Mouse (Mus musculus) kidney, embryonic 16.5 days (tissue): ENCODE data around the gene Kcnq1. TPM values are rescaled to one million over a fixed set of nuclear protein-coding genes. Genes with fewer than 3 reads are reported as not detected.

Experiments
- ATAC-seq: fragments of 200-750 bp; cut with Nextera tagmentation; 2 replicates; pipeline ENCODE4 v1.8.0; 2017; ENCODE audit warnings: moderate TSS enrichment; ENCODE audit not compliant: low FRiP score, low TSS enrichment
- H3K27ac ChIP-seq: fragments of 300-500 bp; sonication (generic); 2 replicates; pipeline ENCODE4 v1.5.1; 2014; ENCODE audit warnings: low read length
- H3K27me3 ChIP-seq: fragments of 300-500 bp; sonication (generic); 2 replicates; pipeline ENCODE4 v1.6.1; 2014; ENCODE audit warnings: low read length, control low read depth, mixed read lengths; ENCODE audit not compliant: insufficient read depth
- H3K36me3 ChIP-seq: fragments of 300-500 bp; sonication (generic); 2 replicates; pipeline ENCODE4 v1.6.1; 2014; ENCODE audit warnings: low read length, control low read depth, mixed read lengths; ENCODE audit not compliant: insufficient read depth
- H3K4me1 ChIP-seq: fragments of 300-500 bp; sonication (generic); 2 replicates; pipeline ENCODE4 v1.6.1; 2014; ENCODE audit warnings: low read length, control low read depth, mixed read lengths; ENCODE audit not compliant: insufficient read depth
- H3K4me2 ChIP-seq: fragments of 300-500 bp; sonication (generic); replicated peaks from 2 replicates; pipeline ENCODE4 v1.6.1; 2014; ENCODE audit warnings: low read depth, low read length
- H3K4me3 ChIP-seq: fragments of 300-500 bp; sonication (generic); 2 replicates; pipeline ENCODE4 v1.5.1; 2014; ENCODE audit warnings: mild to moderate bottlenecking, low read length
- H3K9ac ChIP-seq: fragments of 300-500 bp; sonication (generic); replicated peaks from 2 replicates; pipeline ENCODE4 v1.6.1; 2014; ENCODE audit warnings: low read length
- H3K9me3 ChIP-seq: fragments of 300-500 bp; sonication (generic); 2 replicates; pipeline ENCODE4 v1.6.1; 2016; ENCODE audit warnings: low read length, control low read depth
- WGBS: fragments of 180-500 bp; shearing (Covaris S2); extraction: QIAGEN DNeasy Blood & Tissue Kit; methylation state at CpG from one replicate; pipeline ENCODE4 v1.1.7; 2014; 5-methylcytosine and 5-hydroxymethylcytosine counted together
- polyA plus RNA-seq: library from polyadenylated mRNA; unstranded; fragments of >200 nt; fragmentation: Nextera tagmentation; extraction: Ambion mirVana; gene quantifications from 2 replicates; pipeline ENCODE4 v1.2.1, GENCODE M21; 2015

Gene Kcnq1
- polyA plus RNA-seq, 1 experiment from 2014 or later = 9.8 TPM

- Histone ChIP-seq H3K4me1 (peaks cover 6% of the 10 kb centered on the region), H3K27ac (no peak overlapping the region), H3K4me3 (no peak overlapping the region), H3K9ac (no peak overlapping the region), H3K27me3 (no peaks in the 10 kb centered on the region), H3K36me3 (no peaks in the 10 kb centered on the region), H3K4me2 (no peak overlapping the region), H3K9me3 (no peaks in the 10 kb centered on the region)
- peak; percentile 60; the same call in 1 of the 2 replicates for ATAC-seq
- 71% methylated on average over 4 of the region's 4 CpGs for WGBS
Observed at GRCm38 (mm10) chr7:143419585-143420160, 313.5 kb downstream of the Kcnq1 start.

- Histone ChIP-seq H3K9me3 (no peaks in the 10 kb centered on the region), H3K4me2 (no peak overlapping the region), H3K4me3 (no peak overlapping the region), H3K27ac (no peak overlapping the region), H3K4me1 (peaks cover 4% of the 10 kb centered on the region; the same call in 1 of the 2 replicates), H3K9ac (no peak overlapping the region), H3K36me3 (no peaks in the 10 kb centered on the region), H3K27me3 (no peaks in the 10 kb centered on the region)
- WGBS = 50% methylated on average over 23 of the region's 23 CpGs
- peak; percentile 35; the same call in 1 of the 2 replicates for ATAC-seq
Observed at GRCm38 (mm10) chr7:143428142-143428813, 322.1 kb downstream of the Kcnq1 start.

- H3K4me3 ChIP-seq = no peak overlapping the region
- WGBS = 48% methylated on average over 2 of the region's 2 CpGs
- 0 out of 2 replicates have a peak, but pooled peaks have one; percentile 8 for ATAC-seq
- H3K4me2 ChIP-seq = no peak overlapping the region
- H3K9me3 ChIP-seq = no peaks in the 10 kb centered on the region
- H3K27ac ChIP-seq = no peak overlapping the region
- H3K4me1 ChIP-seq = peaks cover 4% of the 10 kb centered on the region; the same call in 1 of the 2 replicates
- H3K36me3 ChIP-seq = no peaks in the 10 kb centered on the region
- no peak overlapping the region for H3K9ac ChIP-seq
- no peaks in the 10 kb centered on the region for H3K27me3 ChIP-seq
Observed at GRCm38 (mm10) chr7:143428814-143429499, 322.8 kb downstream of the Kcnq1 start.

GRCm38 (mm10) chr7:143432631-143433030 is 326.5 kb downstream of the Kcnq1 start:
- Histone ChIP-seq H3K9ac (no peak overlapping the region), H3K4me2 (no peak overlapping the region), H3K9me3 (no peaks in the 10 kb centered on the region), H3K27ac (no peak overlapping the region), H3K4me3 (no peak overlapping the region), H3K27me3 (no peaks in the 10 kb centered on the region), H3K36me3 (no peaks in the 10 kb centered on the region), H3K4me1 (peaks cover 4% of the 10 kb centered on the region; the same call in 1 of the 2 replicates)
- WGBS = 77% methylated on average over 1 of the region's 1 CpGs
- ATAC-seq = no peak

- no peaks in the 10 kb centered on the region for H3K9me3 ChIP-seq
- no peaks in the 10 kb centered on the region for H3K27me3 ChIP-seq
- peaks cover 4% of the 10 kb centered on the region; the same call in 1 of the 2 replicates for H3K4me1 ChIP-seq
- H3K36me3 ChIP-seq = no peaks in the 10 kb centered on the region
- ATAC-seq = no peak
- 41% methylated on average over 7 of the region's 7 CpGs for WGBS
- no peak overlapping the region for H3K27ac ChIP-seq
- no peak overlapping the region for H3K4me3 ChIP-seq
- no peak overlapping the region for H3K9ac ChIP-seq
- H3K4me2 ChIP-seq = no peak overlapping the region
Observed at GRCm38 (mm10) chr7:143433331-143433730, 327.2 kb downstream of the Kcnq1 start.

GRCm38 (mm10) chr7:143437231-143437893 is 331.2 kb downstream of the Kcnq1 start:
- Histone ChIP-seq H3K27ac (no peak overlapping the region; the same call in 1 of the 2 replicates), H3K9ac (peak overlapping the region; percentile 87), H3K4me2 (peak overlapping the region; percentile 96), H3K4me3 (peak overlapping the region; percentile 56), H3K27me3 (peaks cover under 1% of the 10 kb centered on the region; the same call in 1 of the 2 replicates), H3K36me3 (no peaks in the 10 kb centered on the region), H3K4me1 (0 out of 2 replicates have a peak, but pooled peaks cover 5% of the 10 kb centered on the region), H3K9me3 (no peaks in the 10 kb centered on the region)
- peak; percentile 60 for ATAC-seq
- WGBS = 23% methylated on average over 15 of the region's 18 CpGs

- no peak overlapping the region; the same call in 1 of the 2 replicates for H3K27ac ChIP-seq
- 1% methylated on average over 55 of the region's 63 CpGs for WGBS
Observed at GRCm38 (mm10) chr7:143437894-143438581, 331.9 kb downstream of the Kcnq1 start.

GRCm38 (mm10) chr7:143438965-143439364 is 332.8 kb downstream of the Kcnq1 start:
- no peak overlapping the region for H3K4me2 ChIP-seq
- H3K27ac ChIP-seq = no peak overlapping the region
- H3K9ac ChIP-seq = no peak overlapping the region
- 68% methylated on average over 1 of the region's 1 CpGs for WGBS
- H3K27me3 ChIP-seq = peaks cover 10% of the 10 kb centered on the region; the same call in 1 of the 2 replicates
- 0 out of 2 replicates have a peak, but pooled peaks cover 5% of the 10 kb centered on the region for H3K4me1 ChIP-seq
- ATAC-seq = no peak
- H3K9me3 ChIP-seq = no peaks in the 10 kb centered on the region
- no peak overlapping the region for H3K4me3 ChIP-seq
- H3K36me3 ChIP-seq = no peaks in the 10 kb centered on the region

More at GRCm38 (mm10) chr7:143437894-143438581, 331.9 kb downstream of the Kcnq1 start:
- peak; percentile 49; the same call in 1 of the 2 replicates for ATAC-seq
- H3K36me3 ChIP-seq = no peaks in the 10 kb centered on the region
- H3K9ac ChIP-seq = peak overlapping the region; percentile 87
- H3K4me1 ChIP-seq = 0 out of 2 replicates have a peak, but pooled peaks cover 5% of the 10 kb centered on the region
- H3K4me3 ChIP-seq = peak overlapping the region; percentile 56
- H3K27me3 ChIP-seq = peaks cover 4% of the 10 kb centered on the region; the same call in 1 of the 2 replicates
- H3K4me2 ChIP-seq = peak overlapping the region; percentile 96
- no peaks in the 10 kb centered on the region for H3K9me3 ChIP-seq

GRCm38 (mm10) chr7:143444580-143444954 is 338.4 kb downstream of the Kcnq1 start:
- H3K9ac ChIP-seq = no peak overlapping the region
- H3K9me3 ChIP-seq = no peaks in the 10 kb centered on the region
- H3K27me3 ChIP-seq = peaks cover 35% of the 10 kb centered on the region
- no peak for ATAC-seq
- 41% methylated on average over 8 of the region's 8 CpGs for WGBS
- no peak overlapping the region for H3K4me3 ChIP-seq
- peak overlapping the region; percentile 67; the same call in 1 of the 2 replicates for H3K4me2 ChIP-seq
- no peaks in the 10 kb centered on the region for H3K36me3 ChIP-seq
- peaks cover 20% of the 10 kb centered on the region for H3K4me1 ChIP-seq
- H3K27ac ChIP-seq = no peak overlapping the region
